Mouse (Mus musculus) urinary bladder, postnatal 0 days (tissue): Measurements from ENCODE around the gene Trmt10b. TPM values are rescaled to one million over a fixed set of nuclear protein-coding genes. Genes with fewer than 3 reads are reported as not detected.

Source experiments
- polyA plus RNA-seq: library from polyadenylated mRNA; unstranded; fragments of >200 nt; fragmentation: Nextera tagmentation; extraction: Ambion mirVana; gene quantifications from 2 replicates; pipeline ENCODE4 v1.2.1, GENCODE M21; 2015

Trmt10b gene
- 10.0 and 11.7 TPM in 2 replicates for polyA plus RNA-seq

GRCm38 (mm10) chr4:45296662-45297564 lies at the start of gene Trmt10b:
Gene Trmt10b, plus strand, starts transcription at chr4:45297127.

GRCm38 (mm10) chr4:45341669-45342249 lies 44.8 kb downstream of the Trmt10b start, which contains the start of gene Dcaf10:
Gene Dcaf10, plus strand, starts transcription at chr4:45342101.

GRCm38 (mm10) chr4:45342286-45343155 lies 45.6 kb downstream of the Trmt10b start, which contains the start of gene Exosc3:
Gene Exosc3, minus strand, starts transcription at chr4:45342732.

Other genes starting within 250 kb of the Trmt10b start
- 5.9 and 6.1 TPM in 2 replicates for gene Fbxo10, start 212.5 kb upstream of the Trmt10b start, polyA plus RNA-seq
- gene Tomm5, start 189.0 kb upstream of the Trmt10b start, polyA plus RNA-seq = 219 and 220 TPM in 2 replicates
- gene Frmpd1, start 112.3 kb upstream of the Trmt10b start, polyA plus RNA-seq = 0.04 TPM in 1 of 2 replicates, not detected in the other
- 9.9 and 11.1 TPM in 2 replicates for gene Dcaf10, start 45.0 kb downstream of the Trmt10b start, polyA plus RNA-seq
- 34.2 and 40.4 TPM in 2 replicates for gene Exosc3, start 45.6 kb downstream of the Trmt10b start, polyA plus RNA-seq
- 41.0 and 48.8 TPM in 2 replicates for gene Slc25a51, start 111.6 kb downstream of the Trmt10b start, polyA plus RNA-seq
- 5.3 and 6.6 TPM in 2 replicates for gene Shb, start 235.3 kb downstream of the Trmt10b start, polyA plus RNA-seq